Mouse (Mus musculus): Measurements from ENCODE around the gene Sgsm3.

GRCm38 (mm10) chr15:81022437-81022836 is 44.9 kb downstream of the Sgsm3 start:
- TF ChIP-seq CTCF (conservative IDR thresholded peaks at IDR 0.05; ENCODE audit: insufficient read depth, insufficient read length, low read depth, low read length) (no peak), POLR2A (IDR thresholded peaks at IDR 0.05; ENCODE audit: low read depth, low read length) (no peak)

All from kidney, adult 2 months (tissue).